Mouse (Mus musculus) erythroblast, embryonic 14.5 days (primary cell): Measurements from ENCODE around the gene Get4. TPM values are rescaled to one million over a fixed set of nuclear protein-coding genes. Genes with fewer than 3 reads are reported as not detected.

Experiments used
- H3K27me3 ChIP-seq: 2 replicates; pipeline ENCODE4 v1.6.1; 2012; ENCODE audit warnings: inconsistent platforms; ENCODE audit not compliant: control insufficient read depth
- H3K36me3 ChIP-seq: 2 replicates; pipeline ENCODE4 v1.6.1; 2012; ENCODE audit warnings: mild to moderate bottlenecking, inconsistent platforms; ENCODE audit not compliant: control insufficient read depth
- H3K4me1 ChIP-seq: 2 replicates; pipeline ENCODE4 v1.6.1; 2012; ENCODE audit warnings: inconsistent platforms; ENCODE audit not compliant: control insufficient read depth
- H3K4me3 ChIP-seq: replicated peaks from 2 replicates; pipeline ENCODE3; 2012; ENCODE audit warnings: moderate library complexity, mild to moderate bottlenecking, inconsistent platforms
- H3K9me3 ChIP-seq: 2 replicates; pipeline ENCODE4 v1.6.1; 2012; ENCODE audit warnings: low read length, inconsistent platforms, mixed read lengths; ENCODE audit not compliant: control insufficient read depth
- GATA1 ChIP-seq: IDR thresholded peaks from 2 replicates; pipeline ENCODE4 v1.6.1; 2012; ENCODE audit warnings: low read length, inconsistent platforms, mixed read lengths
- TAL1 ChIP-seq: IDR thresholded peaks from 3 replicates; pipeline ENCODE4 v1.6.1; 2012; ENCODE audit warnings: low read length, inconsistent platforms, mixed read lengths
- polyA plus RNA-seq: library from polyadenylated mRNA; stranded (reverse); fragments of >175 nt; gene quantifications from 2 replicates; pipeline ENCODE4 v1.2.3, GENCODE M21; 2012

Get4 gene
- polyA plus RNA-seq, 1 experiment, result 17.2 TPM

DNA sequence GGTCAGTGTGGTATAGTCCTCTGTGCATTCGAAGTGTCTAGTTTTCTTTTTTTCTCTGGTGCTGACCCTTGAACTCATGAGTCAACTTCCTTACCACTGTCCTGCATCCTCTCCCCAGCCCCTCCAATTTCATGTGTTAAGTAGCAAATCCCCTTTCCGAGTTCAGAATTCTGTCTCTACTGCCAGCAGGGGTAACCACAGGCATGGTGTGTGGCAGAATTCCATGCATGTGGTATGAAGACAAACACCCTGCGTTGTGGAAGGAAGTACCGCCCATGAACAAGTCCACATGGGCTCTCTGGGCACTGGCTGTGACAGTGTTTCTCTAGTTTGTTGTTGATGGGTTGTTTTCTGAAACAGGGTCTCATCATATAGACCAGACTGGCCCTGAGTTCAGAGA, 15.5 kb downstream of the Get4 start:
- Histone ChIP-seq H3K36me3 (peaks cover 80% of the 10 kb centered on the region), H3K9me3 (no peaks in the 10 kb centered on the region; the same call in 1 of the 2 replicates), H3K4me1 (peaks cover 10% of the 10 kb centered on the region), H3K4me3 (no peak overlapping the region), H3K27me3 (no peaks in the 10 kb centered on the region)
- no peak for TF ChIP-seq TAL1

DNA sequence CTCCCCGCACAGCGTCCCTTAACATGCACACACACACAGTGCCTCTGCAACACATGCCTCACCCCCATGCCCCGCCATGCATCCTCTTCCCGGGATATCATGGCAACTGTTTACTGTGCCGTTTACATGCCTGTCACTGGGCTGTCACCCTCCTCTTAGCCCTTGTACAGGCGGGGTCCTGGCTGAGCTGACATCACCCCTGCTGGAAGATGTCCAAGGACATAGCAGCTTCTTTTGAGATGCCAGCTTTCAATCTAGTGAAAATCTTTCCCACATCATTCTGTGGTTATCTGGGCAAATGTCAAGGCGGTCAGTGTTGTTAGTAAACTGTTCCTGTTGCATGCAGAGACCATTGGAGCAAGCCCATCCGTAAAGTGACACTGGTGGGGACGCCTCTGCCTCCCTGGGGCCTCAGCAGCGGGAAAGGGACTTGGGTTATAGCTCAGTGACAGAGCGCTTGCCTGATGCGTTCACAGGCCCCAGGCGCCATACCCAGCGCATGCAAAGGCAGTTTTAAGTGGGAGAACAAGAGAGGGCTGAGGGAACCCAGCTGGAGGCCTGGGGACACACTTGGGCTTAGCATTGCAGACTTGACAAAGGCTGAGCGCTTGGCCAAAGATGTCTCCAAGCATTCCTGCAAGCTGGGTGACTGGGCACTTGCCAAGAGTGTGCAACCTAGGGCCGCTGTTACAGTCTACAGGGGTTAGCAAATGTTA, 18.8 kb downstream of the Get4 start:
- TF ChIP-seq GATA1 (no peak), TAL1 (no peak)
- peaks cover 47% of the 10 kb centered on the region for H3K36me3 ChIP-seq
- no peak overlapping the region for H3K4me3 ChIP-seq
- H3K4me1 ChIP-seq, result peaks cover 10% of the 10 kb centered on the region
- no peaks in the 10 kb centered on the region for H3K27me3 ChIP-seq
- no peaks in the 10 kb centered on the region; the same call in 1 of the 2 replicates for H3K9me3 ChIP-seq

DNA sequence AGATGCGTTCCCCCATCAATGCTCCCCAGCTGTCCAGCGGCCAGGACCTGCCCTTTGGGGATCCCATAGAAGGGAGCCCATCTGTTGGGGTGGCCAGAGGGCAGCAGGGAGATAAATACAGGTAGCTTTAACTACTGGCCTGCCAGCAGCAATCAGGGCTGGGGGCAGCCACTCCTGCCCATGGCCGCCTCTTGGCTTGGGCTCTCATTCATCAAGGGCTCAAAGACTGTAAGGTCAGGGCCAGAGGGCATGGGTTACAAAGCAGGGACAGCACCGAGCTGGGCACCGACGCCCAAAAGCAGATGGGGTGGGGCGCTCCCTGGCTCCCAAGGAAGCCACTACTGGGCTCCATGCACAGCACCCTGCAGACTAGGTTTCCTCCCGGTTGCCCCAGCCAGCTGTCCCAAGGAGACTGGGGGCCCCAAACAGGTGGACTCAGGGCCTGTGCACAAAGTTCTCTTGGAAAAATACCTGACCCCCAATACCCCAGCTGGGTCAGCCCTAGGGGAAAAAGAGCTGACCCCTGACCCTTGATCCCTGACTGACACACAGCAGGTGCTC, 19.9 kb downstream of the Get4 start:
- TF ChIP-seq GATA1 (no peak), TAL1 (no peak)
- H3K4me1 ChIP-seq, result peaks cover 10% of the 10 kb centered on the region
- H3K27me3 ChIP-seq, result no peaks in the 10 kb centered on the region
- H3K36me3 ChIP-seq, result peaks cover 36% of the 10 kb centered on the region
- no peaks in the 10 kb centered on the region; the same call in 1 of the 2 replicates for H3K9me3 ChIP-seq
- no peak overlapping the region for H3K4me3 ChIP-seq

DNA sequence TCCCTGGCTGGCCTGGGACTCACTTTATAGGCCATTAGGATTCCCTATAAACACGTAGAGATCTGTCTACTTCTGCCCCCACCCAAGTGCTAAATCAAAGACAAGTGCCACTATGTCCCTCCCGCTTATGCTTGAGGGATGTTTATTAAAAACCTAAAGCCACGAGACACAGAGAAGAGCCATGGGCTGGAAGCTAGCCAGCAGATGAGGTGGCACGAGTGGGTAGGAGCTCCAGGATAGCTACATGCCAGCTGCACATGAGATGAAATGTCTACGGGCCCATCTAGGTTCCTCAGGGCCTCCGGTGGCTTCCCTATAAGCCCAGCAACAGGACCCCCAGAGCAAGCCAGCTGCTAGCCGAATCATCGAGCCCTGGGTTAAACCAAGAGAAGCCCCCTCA, 25.2 kb downstream of the Get4 start:
- no peaks in the 10 kb centered on the region for H3K36me3 ChIP-seq
- no peaks in the 10 kb centered on the region for H3K27me3 ChIP-seq
- H3K4me1 ChIP-seq, result peaks cover 4% of the 10 kb centered on the region
- no peaks in the 10 kb centered on the region for H3K9me3 ChIP-seq
- TF ChIP-seq TAL1, result no peak
- no peak for TF ChIP-seq GATA1
- no peak overlapping the region for H3K4me3 ChIP-seq

DNA sequence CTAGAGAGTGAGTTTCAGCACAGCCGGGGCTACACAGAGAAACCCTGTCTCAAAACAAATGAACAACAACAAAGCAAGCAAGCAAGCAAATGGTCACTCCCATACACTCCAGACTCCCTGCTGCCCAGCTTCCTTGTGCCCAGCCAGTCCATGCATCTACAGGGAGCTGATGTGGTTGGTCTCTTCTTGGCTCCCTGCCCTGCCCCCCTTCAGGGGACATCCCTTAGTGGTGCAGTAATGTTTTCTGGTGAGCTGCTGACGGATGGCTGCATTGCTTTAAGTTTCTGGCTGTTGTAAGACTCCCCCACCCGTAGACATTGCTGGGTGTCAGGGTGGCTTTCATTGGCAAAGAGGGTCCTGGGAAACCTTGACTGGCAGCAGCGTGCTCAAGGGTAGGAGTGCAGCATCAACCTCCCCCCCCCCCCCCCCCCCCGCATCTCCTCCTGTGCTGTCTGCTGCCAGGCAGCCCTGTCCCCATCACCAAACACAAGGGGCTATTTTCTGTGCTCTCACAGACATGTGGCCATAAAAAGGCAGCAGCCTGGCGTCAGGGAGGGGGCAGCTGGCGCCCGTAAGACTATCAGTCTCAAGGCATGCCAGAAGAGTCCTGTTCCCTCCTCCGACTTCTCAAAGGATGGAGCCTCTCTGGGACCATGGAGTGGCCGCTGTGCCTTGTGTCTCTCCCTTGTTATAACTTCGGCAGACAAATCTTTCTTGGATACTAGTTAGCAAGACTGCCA, 29.4 kb downstream of the Get4 start:
- Histone ChIP-seq H3K4me3 (no peak overlapping the region), H3K4me1 (peaks cover 24% of the 10 kb centered on the region), H3K36me3 (no peaks in the 10 kb centered on the region), H3K9me3 (no peaks in the 10 kb centered on the region; the same call in 1 of the 2 replicates), H3K27me3 (no peaks in the 10 kb centered on the region)
- no peak for TF ChIP-seq GATA1
- no peak for TF ChIP-seq TAL1

DNA sequence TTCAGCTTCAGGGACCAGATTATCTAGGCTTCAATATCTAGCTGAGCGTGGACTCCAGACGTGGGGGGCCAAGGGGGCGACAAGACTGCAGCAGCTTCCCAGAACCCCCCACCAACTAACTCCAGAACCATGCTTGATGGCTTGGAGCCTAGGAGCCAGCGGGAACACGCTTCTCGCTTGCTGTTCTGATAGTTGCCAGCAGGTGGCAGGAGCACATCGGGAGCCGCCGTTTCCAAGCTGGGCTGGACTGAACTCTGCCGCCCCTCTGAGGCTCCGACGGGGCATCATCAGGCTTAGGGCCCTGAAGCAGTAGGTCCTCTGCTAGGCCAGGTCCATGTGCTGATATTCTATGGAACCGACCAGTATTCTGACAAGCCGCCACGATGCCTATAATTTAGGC, 30.1 kb downstream of the Get4 start:
- peaks cover 31% of the 10 kb centered on the region for H3K4me1 ChIP-seq
- no peaks in the 10 kb centered on the region for H3K36me3 ChIP-seq
- no peaks in the 10 kb centered on the region for H3K27me3 ChIP-seq
- no peak overlapping the region for H3K4me3 ChIP-seq
- TF ChIP-seq GATA1, result no peak
- H3K9me3 ChIP-seq, result no peaks in the 10 kb centered on the region; the same call in 1 of the 2 replicates

DNA sequence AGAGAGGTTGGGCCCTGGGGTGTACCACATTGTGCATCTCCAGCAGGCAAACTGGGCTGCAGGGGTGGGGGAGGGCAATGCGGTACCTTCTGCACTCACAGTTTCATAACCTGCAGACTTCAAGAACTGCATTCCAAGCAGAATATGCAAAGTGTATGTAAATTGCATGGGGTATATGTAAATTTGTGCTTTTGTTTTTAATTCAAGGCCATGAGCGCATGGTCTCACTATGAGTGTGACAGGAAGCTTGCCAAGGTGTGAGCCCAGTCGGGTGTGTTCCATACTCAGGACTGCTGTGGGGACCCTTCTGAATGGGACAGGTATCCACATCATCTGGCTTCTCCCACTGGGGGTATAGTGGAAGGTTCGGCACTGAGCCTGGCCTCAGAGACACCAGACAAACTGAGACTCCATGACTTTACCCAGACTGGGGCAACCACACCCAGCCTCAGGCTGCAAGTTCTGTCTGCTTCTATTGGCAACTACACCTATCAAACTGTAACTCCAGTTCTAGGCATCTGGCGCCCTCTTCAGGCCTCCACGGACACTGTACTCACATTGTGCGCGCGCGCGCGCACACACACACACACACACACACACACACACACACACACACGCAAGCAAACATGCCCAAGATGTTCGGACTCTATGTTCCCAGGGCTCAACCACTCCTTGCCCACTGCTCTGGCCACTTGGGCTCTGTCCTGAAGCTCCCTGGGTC, 31.5 kb downstream of the Get4 start:
- no peaks in the 10 kb centered on the region; the same call in 1 of the 2 replicates for H3K9me3 ChIP-seq
- H3K27me3 ChIP-seq, result no peaks in the 10 kb centered on the region
- no peaks in the 10 kb centered on the region for H3K36me3 ChIP-seq
- TF ChIP-seq TAL1 (no peak), GATA1 (no peak)
- no peak overlapping the region for H3K4me3 ChIP-seq
- peaks cover 42% of the 10 kb centered on the region for H3K4me1 ChIP-seq

DNA sequence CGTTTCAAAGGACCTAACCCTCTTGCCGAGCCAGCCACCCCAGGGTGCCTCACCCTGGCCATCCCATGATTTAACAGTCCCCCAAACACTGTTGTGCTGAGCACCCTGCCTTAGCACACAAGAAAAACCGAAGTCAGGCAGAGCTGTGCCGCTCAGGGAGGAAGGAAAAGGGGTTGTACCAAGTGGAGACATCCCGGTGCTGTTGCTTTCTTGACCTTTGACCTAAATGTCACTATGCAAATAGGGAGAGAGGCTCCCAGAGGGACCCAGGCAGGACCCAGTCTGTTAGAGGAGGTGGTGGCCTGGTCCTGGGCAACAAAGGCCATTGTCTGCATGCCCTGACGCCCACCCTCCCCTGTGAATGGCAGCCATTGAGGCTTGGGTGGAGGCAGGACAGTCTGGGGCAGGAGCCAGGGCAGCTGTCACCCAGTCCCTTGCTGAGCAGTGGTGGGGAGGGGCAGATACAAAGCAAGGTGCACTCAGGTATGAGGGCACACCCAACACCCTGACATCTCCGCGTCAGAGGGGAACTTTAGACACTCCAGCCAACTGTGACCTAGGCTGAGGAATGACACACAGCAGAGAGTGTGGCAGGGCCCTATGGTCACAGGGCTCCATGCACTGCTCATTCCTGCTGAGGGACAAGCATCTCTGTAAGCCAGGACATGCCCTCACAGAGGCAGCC, 33.4 kb downstream of the Get4 start:
- H3K27me3 ChIP-seq, result no peaks in the 10 kb centered on the region
- H3K4me1 ChIP-seq, result peaks cover 46% of the 10 kb centered on the region
- no peaks in the 10 kb centered on the region for H3K36me3 ChIP-seq
- TF ChIP-seq TAL1, result no peak
- TF ChIP-seq GATA1, result no peak
- H3K9me3 ChIP-seq, result no peaks in the 10 kb centered on the region; the same call in 1 of the 2 replicates
- no peak overlapping the region for H3K4me3 ChIP-seq
